Comparison of ENCODE assay signal across 9 mouse cellular contexts in the genomic region with DNA sequence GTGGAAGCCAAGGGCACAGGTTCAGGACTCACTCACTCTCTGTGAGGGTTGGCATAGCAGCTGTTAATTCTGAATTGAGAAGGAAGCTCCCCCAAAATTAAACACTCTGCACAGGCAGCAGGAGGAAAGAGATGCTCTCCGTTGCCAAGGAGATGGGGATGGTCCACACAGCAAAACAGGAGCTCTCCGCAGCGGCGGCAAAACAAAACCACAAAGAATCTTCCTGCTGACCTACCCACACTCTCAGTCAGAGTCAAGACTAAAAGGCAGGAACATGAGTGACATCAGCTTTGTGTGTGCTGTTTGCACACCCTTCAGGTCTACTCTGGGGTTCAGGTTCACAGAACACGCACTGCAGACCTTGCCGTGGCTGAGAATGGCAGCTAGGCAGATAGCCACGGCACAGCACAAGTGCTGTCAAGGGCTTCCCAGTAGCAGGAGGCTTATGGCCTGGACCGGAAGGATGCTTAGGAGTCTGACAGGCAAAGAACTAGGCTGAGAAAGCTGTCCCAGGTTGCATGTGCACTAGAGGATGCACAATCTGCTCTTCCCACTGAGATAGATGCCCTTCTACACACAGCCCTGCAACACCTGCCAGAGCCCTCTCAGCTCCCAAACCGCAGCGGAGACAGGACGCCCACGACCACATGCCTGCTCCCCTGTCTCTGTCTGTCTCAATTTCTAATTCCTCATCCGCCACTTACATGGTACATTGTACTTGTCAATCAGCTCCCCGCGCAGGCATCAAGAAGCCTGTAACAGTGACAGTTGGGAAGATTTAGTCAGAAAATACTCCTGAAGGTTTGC. TPM values are rescaled to one million over a fixed set of nuclear protein-coding genes. Genes with fewer than 3 reads are reported as not detected.
DNase-seq lines count a peak whose midpoint lies in the region; ATAC-seq lines count a peak whose summit lies in the region.
"Had no signal": no experiment of that assay in that cellular context is flagged by ENCODE, and none has a peak within 500 bp of the region (broad histone marks: within the 10 kb centered on the region; RNA-seq: fewer than 3 reads in every experiment).

No protein-coding gene starts in this region.

- peak; percentile 67 for ATAC-seq in activated CD4-positive, CD25-positive, alpha-beta regulatory T cell, adult 4 months
- ATAC-seq in forebrain, embryonic 14.5 days, result no peak

- 0 out of 2 replicates have a peak, but pooled peaks cover 5% of the 10 kb centered on the region for H3K36me3 ChIP-seq in forebrain, embryonic 14.5 days (ENCODE audit: control insufficient read depth, insufficient read depth, low read length)
- H3K36me3 ChIP-seq: heart, embryonic 15.5 days; limb, embryonic 12.5 days had no signal

- no peaks in the 10 kb centered on the region for H3K9me3 ChIP-seq in forebrain, embryonic 14.5 days (replicated peaks; ENCODE audit: control insufficient read depth, low read length)
- H3K9me3 ChIP-seq: heart, embryonic 15.5 days; limb, embryonic 12.5 days had no signal

- H3K4me3 ChIP-seq in forebrain, embryonic 14.5 days (ENCODE audit: low read depth, low read length), result no peak overlapping the region
- H3K4me3 ChIP-seq: heart, embryonic 15.5 days; limb, embryonic 12.5 days had no signal

- H3K4me2 ChIP-seq in forebrain, embryonic 14.5 days (ENCODE audit: low read length), result peak overlapping the region; percentile 18; the same call in 1 of the 2 replicates
- H3K4me2 ChIP-seq: heart, embryonic 15.5 days; limb, embryonic 12.5 days had no signal

- no peaks in the 10 kb centered on the region for H3K27me3 ChIP-seq in forebrain, embryonic 14.5 days (replicated peaks; ENCODE audit: control insufficient read depth, insufficient read depth, low read length)

- WGBS in forebrain, embryonic 14.5 days, result 53% methylated on average over 15 of the region's 15 CpGs

- H3K9ac ChIP-seq in forebrain, embryonic 14.5 days (ENCODE audit: low read length), result peak overlapping the region; percentile 37
- H3K9ac ChIP-seq: heart, embryonic 15.5 days; limb, embryonic 12.5 days had no signal

- DNase-seq in forebrain, embryonic 14.5 days (ENCODE audit: low spot score), result peak; percentile 46
- peak; percentile 91 for DNase-seq in layer of hippocampus, adult 9-11 months
- DNase-seq in right cerebral cortex, postnatal 14 days, result peak; percentile 52
- no peak for DNase-seq in ovary, postnatal 10 days (ENCODE audit: low spot score)
- DNase-seq in gastrocnemius, adult 8-10 months (ENCODE audit: low spot score in 2 of 2), result no peak
- DNase-seq in heart, postnatal 14 days, result no peak

- peaks cover 47% of the 10 kb centered on the region for H3K4me1 ChIP-seq in forebrain, embryonic 14.5 days (ENCODE audit: control insufficient read depth, insufficient read depth, low read length)
- H3K4me1 ChIP-seq: heart, embryonic 15.5 days had no signal

- peak overlapping the region; percentile 74; the same call in 1 of the 2 replicates for H3K27ac ChIP-seq in forebrain, embryonic 14.5 days (ENCODE audit: low read depth, low read length)
- H3K27ac ChIP-seq: heart, embryonic 15.5 days; limb, embryonic 12.5 days had no signal

- intact Hi-C loops in heart, postnatal 14 days (cut with DNase I), result no loop called here

RNA-seq across cellular contexts. Expression of a gene that starts 40.3 kb away (rescaled TPM):
- 10 to 100 TPM; 76.7 to 82.5 TPM for polyA plus RNA-seq in activated CD4-positive, CD25-positive, alpha-beta regulatory T cell, adult 4 months (2017; shearing (Covaris generic))
- 11.6 and 15.3 TPM in 2 replicates for polyA plus RNA-seq in forebrain, embryonic 14.5 days (2014; fragmentation: Nextera tagmentation; extraction: Ambion mirVana)
- 10 to 100 TPM; 32.5 to 47.7 (median 37.3) TPM for total RNA-seq in gastrocnemius, adult 8-10 months (2022)
- total RNA-seq in heart, postnatal 14 days (2021), result 1 to 10 TPM; 9.6 to 9.7 TPM

Comparison
In these comparisons a context has a peak if more than half of its experiments do, and no peak if none do; other contexts are left out.
1. DNase-seq: peak in forebrain, embryonic 14.5 days (single experiment), layer of hippocampus, adult 9-11 months (single experiment) and right cerebral cortex, postnatal 14 days (single experiment); none in ovary, postnatal 10 days (single experiment), gastrocnemius, adult 8-10 months (0 of 2) and heart, postnatal 14 days (0 of 2).